Mouse (Mus musculus): ENCODE data around the gene Myh7b.

DNA sequence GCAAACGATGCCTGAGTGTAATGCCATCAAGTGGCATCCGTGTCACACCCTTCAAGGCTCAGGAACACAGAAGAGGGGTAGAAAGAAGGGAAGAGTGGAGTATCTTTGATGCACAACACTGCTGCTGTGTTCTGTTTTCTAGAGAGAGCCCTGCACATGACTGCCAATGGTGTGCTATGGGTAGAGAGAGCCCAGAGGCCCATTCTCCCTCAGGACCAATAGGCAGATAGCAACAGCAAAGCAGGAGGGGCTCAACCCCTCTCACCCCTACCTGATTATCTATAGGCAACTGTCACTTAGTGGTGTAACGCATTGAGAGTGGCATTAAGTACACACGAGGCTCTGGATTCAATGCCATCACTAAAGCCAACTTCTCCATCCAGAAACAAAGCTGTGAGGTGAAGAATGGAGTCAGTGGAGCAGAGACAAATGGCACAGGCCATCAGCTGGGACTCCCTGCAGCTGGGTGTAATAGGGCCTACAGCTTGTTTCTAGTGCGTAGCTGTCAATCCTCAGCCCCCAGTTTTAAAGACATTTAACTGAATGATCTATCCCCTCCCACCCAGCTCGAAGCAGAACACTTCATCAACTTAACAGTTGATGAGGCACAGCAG lies 44.9 kb downstream of the Myh7b start:
- TF ChIP-seq RAD21 (IDR thresholded peaks at IDR 0.05; ENCODE audit: low read depth, low read length) (no peak), EP300 (IDR thresholded peaks at IDR 0.05; ENCODE audit: low read depth in 1 of 2, low read length in 2 of 2) (no peak), CTCF (IDR thresholded peaks at IDR 0.05 in 2 of 3, conservative IDR thresholded peaks at IDR 0.05 in 1 of 3; ENCODE audit: control insufficient read depth in 1 of 3, insufficient read depth in 1 of 3, low read depth in 2 of 3, low read length in 3 of 3, poor library complexity in 1 of 3, severe bottlenecking in 1 of 3) (no peak), MEF2A (IDR thresholded peaks at IDR 0.05; ENCODE audit: extremely low read depth, insufficient replicate concordance, low read depth, low read length, poor library complexity, severe bottlenecking) (no peak), POLR2A (IDR thresholded peaks at IDR 0.05; ENCODE audit: control insufficient read depth in 1 of 2, insufficient read depth in 1 of 2, low read depth in 1 of 2, low read length in 2 of 2, poor library complexity in 1 of 2) (no peak), MAFK (IDR thresholded peaks at IDR 0.05; ENCODE audit: borderline replicate concordance, low read depth, low read length) (no peak), USF2 (IDR thresholded peaks at IDR 0.05; ENCODE audit: borderline replicate concordance in 1 of 2, insufficient read depth in 1 of 2, low read depth in 1 of 2, low read length in 2 of 2) (no peak), SMC3 (IDR thresholded peaks at IDR 0.05; ENCODE audit: low read depth, low read length) (no peak), ZMIZ1 (IDR thresholded peaks at IDR 0.05; ENCODE audit: low read depth, low read length) (no peak), ZC3H11A (IDR thresholded peaks at IDR 0.05; ENCODE audit: low read depth, low read length) (no peak)
